Mouse (Mus musculus) layer of hippocampus, postnatal 10 days (tissue): ENCODE data around the gene Hist1h2ab. TPM values are rescaled to one million over a fixed set of nuclear protein-coding genes. Genes with fewer than 3 reads are reported as not detected.

Source experiments
- DNase-seq, 2 experiments: peaks; one replicate each; pipeline ENCODE4 v3.0.0; 2021; ENCODE audit warnings: low spot score in 2 of 2
- total RNA-seq, 2 experiments: library from RNA; stranded (reverse); gene quantifications; 2 replicates each; pipeline ENCODE4 v1.2.3; 2021

The Hist1h2ab gene
- total RNA-seq, 2 experiments from 2014 or later: 65.7 to 68.4 TPM

GRCm38 (mm10) chr13:23752742-23753172 is 1.8 kb downstream of the Hist1h2ab start:
- DNase-seq: no peak

GRCm38 (mm10) chr13:23753314-23754078 is 2.6 kb downstream of the Hist1h2ab start:
- DNase-seq: no peak

- no peak for DNase-seq
Observed at GRCm38 (mm10) chr13:23755000-23755399, 4.1 kb downstream of the Hist1h2ab start.

GRCm38 (mm10) chr13:23756790-23757189 is 5.9 kb downstream of the Hist1h2ab start, which contains the start of gene Hist1h4b:
TSS of gene Hist1h4b (plus strand) at chr13:23757013.
- peak; percentile 77 to 82 for DNase-seq

- DNase-seq: peak in 1 of 2 experiments; percentile 15
Observed at GRCm38 (mm10) chr13:23757211-23757773, 6.4 kb downstream of the Hist1h2ab start.

GRCm38 (mm10) chr13:23757921-23758320 is 7.0 kb downstream of the Hist1h2ab start:
- DNase-seq: no peak

- DNase-seq: no peak
Observed at GRCm38 (mm10) chr13:23759251-23759771, 8.4 kb downstream of the Hist1h2ab start.

- DNase-seq: no peak
Observed at GRCm38 (mm10) chr13:23759916-23760239, 9.0 kb downstream of the Hist1h2ab start.

- DNase-seq: no peak
Observed at GRCm38 (mm10) chr13:23760240-23760971, 9.5 kb downstream of the Hist1h2ab start.

- peak; percentile 98 for DNase-seq
Observed at GRCm38 (mm10) chr13:23760972-23761864, 10.3 kb downstream of the Hist1h2ab start, which contains the start of gene Hist1h4a. TSS of gene Hist1h4a (minus strand) at chr13:23761230.

GRCm38 (mm10) chr13:23761871-23762821 is 11.2 kb downstream of the Hist1h2ab start, which contains the start of gene Hist1h3a:
TSS of gene Hist1h3a (minus strand) at chr13:23762386.
- peak in 1 of 2 experiments; percentile 61 for DNase-seq

GRCm38 (mm10) chr13:23763242-23763585 is 12.3 kb downstream of the Hist1h2ab start:
- DNase-seq: no peak

GRCm38 (mm10) chr13:23763586-23764323 is 12.8 kb downstream of the Hist1h2ab start, which contains the start of gene Hist1h1a:
TSS of gene Hist1h1a (plus strand) at chr13:23763666.
- peak; percentile 69 to 82 for DNase-seq

GRCm38 (mm10) chr13:23764324-23765171 is 13.6 kb downstream of the Hist1h2ab start:
- no peak for DNase-seq

GRCm38 (mm10) chr13:23765172-23765513 is 14.2 kb downstream of the Hist1h2ab start:
- no peak for DNase-seq

GRCm38 (mm10) chr13:23766772-23767171 is 15.8 kb downstream of the Hist1h2ab start:
- no peak for DNase-seq

- DNase-seq: no peak
Observed at GRCm38 (mm10) chr13:23768834-23769397, 18.0 kb downstream of the Hist1h2ab start.
